Mouse (Mus musculus) heart, adult 18-20 months (tissue): Measurements from ENCODE around the gene Tmem219. TPM values are rescaled to one million over a fixed set of nuclear protein-coding genes. Genes with fewer than 3 reads are reported as not detected.

Experiments used
- DNase-seq, 2 experiments: peaks; one replicate each; pipeline ENCODE4 v3.0.0; 2021 to 2022; ENCODE audit warnings: mixed read lengths in 1 of 2
- long read RNA-seq, 2 experiments: library from polyadenylated mRNA; stranded (forward); transcript quantifications; one replicate each; pipeline ENCODE4 v2.0.0; 2021
- total RNA-seq, 2 experiments: library from RNA; stranded (reverse); gene quantifications; 2 replicates each; pipeline ENCODE4 v1.2.3; 2021

Tmem219 gene
- 10 to 100 TPM; 10.4 to 10.6 TPM for total RNA-seq
- long read RNA-seq, experiment 1, partial matches to known transcripts = 0 of 8 reads
- long read RNA-seq, experiment 1, other reads (novel, unspliced or antisense) = 3 of 8 reads
- long read RNA-seq, experiment 2, partial matches to known transcripts = 0 of 5 reads
- long read RNA-seq, experiment 2, other reads (novel, unspliced or antisense) = 2 of 5 reads

DNA sequence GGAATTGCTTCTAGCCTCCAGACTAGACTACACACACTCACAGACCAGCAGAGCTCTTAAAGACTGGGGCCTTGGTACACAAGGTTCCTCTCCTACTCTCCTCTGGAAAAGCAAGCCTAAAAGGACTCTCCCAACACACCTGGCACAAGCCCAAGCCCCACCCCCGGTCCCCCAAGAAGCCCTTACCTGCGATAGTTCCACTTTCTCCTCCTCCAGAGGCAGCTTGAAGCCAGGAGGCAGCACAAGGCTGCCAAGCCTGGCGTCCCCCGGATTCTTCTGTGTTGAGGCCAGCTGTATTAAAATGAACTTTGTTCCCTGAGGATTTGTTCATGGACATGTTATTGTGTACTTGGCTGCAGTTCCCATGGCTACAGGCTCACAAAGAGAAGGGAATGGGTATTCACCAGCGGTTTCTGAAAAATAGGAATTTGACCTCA, at the start of gene Tmem219:
Gene Tmem219, minus strand, starts transcription at position 294 of the 437 bp plus-strand sequence.
- peak; percentile 67 to 79 for DNase-seq

DNA sequence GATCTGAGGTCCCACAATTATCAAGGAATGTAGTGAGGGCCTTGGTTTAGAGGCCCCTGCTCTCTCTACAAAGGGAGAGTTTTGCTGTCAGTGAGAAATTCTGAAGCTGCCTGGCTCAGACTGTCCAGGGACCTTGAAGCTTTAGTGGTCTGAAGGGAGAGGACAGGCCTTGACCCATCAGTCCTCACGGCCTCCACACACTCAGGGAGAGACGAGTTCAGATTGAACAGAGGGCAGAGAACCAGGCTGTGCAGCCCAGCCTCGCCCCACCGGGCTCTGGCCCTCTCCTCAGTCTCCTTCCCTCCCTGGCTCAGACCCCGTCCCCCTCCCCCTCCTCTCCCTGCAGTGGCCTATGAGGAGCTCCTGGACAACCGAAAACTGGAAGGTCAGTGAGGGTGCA, 44.6 kb upstream of the Tmem219 start:
- DNase-seq = no peak

DNA sequence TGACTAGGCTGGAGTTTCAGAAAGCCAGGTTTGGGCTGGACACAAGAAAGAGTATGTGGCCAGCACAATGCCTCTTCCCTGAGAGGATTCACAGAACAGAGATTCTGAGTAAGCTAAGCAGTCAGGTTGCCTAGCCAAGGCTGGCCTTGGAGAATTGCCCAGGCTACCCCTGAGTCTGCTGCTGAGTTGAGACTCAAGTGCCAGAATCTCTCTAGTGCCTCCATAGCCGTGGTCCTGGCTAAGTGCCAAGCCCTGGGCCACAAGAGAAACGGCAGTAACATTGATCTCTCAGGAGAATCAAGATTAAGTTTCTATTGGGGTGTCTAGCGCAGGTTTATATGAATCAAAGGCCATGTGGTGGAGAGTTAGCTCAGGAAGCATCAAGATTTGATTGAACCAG, 42.9 kb upstream of the Tmem219 start:
- no peak for DNase-seq

DNA sequence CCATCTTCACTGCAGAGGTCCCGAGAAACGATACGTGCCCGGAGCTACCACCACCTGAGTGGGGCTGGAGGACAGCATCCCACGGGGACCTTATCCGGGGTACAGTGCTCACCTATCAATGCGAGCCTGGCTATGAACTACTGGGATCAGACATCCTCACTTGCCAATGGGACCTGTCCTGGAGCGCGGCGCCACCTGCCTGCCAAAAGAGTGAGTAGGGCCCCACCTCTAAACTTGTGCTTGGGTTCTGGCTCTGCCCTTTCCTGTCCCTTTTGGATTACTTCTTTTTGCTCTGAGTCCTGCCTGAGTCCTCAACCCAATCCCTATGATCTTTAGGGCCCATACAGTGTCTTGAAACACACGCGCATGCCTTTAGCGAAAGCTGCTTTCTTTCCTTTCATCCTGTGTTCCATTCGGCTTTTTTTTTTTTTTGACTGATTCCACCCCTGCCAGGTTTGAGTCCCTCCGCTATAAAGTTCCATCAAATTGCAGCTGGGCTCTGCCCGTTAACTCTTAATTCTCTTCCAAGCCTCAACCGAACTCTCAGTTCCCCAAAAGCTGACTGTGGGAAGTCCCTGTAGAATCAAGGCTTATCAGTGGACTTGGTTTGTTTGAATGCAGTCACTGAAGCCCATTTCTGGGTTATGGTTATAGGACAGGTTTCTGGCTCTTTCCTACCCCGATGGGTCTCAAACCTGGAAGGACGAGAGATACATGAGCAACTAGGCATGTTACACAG, 41.0 kb upstream of the Tmem219 start:
- peak; percentile 25 to 53 for DNase-seq

DNA sequence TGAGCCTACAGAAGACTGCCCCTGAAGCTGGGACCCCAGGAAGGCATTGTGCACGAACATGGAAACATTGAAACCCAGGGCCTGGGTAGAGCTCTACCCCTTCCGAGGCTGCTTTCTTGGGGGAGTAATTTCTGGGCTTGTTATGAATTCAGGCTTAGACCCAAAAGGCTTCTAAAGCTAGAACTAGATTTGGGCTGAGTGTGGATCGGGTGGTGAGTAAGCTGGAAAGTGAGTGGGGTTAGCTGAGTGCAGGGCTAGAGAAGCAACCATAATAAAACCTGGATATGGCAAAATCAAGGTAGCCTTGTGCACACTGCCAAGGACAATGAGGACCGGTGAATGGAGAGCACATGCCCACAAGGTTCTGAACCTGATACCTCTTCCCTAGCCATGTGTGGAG, 39.2 kb upstream of the Tmem219 start:
- no peak for DNase-seq

DNA sequence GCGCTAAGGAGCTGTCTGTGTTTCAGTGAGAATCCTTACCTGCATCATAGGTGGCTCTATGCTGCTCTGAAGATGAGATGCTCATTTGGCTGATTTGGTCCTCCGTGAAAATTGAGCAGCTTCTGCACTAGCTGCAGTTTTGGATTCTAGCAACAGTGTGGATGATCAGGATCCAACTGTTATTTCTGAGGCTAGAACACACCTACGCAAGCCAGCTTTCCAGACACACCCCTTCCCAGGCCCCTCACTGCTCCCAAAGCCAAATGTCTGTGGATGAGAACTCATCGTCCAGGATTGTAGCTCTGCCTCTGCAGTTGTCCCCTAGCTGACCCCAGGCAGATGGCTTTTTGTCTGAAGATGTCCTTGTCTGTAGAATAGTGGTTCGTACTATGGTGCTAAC, 38.4 kb upstream of the Tmem219 start:
- DNase-seq = no peak

DNA sequence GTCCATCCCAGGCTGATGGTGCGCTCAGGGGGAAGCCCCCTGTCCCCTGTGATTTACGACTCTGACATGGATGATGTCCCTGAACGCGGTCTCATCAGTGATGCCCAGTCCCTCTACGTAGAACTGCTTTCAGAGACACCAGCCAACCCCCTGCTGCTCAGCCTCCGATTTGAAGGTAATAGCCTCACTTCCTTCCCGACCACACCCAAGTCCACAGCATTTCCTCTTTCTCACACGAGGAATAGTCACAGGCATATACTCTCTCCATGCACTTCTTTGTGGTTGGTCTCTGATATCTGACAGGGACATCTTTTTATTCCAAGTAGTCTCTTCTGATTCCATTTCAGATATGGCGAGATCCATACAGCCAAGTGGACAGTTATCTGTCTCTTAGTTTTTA, 37.1 kb upstream of the Tmem219 start:
- no peak for DNase-seq

DNA sequence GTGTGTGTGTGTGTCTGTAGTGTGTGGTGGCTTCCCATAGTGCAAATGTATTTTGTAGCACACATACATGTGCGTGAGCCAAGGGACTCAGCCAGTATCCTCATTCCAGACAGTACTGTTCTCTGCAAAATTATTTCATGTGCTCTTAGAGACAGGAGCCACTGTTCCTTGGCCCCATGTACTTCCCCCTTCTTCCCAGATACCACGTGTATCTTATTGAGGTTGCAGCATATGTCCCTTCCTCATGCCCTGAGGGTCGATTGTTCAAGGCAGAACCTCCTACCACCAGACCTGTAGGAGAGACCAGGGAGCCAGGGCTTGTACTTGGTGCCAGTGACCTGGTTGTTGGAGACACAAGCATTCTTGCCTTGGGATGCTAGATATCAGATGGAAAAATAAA, 32.4 kb upstream of the Tmem219 start:
- DNase-seq = no peak

DNA sequence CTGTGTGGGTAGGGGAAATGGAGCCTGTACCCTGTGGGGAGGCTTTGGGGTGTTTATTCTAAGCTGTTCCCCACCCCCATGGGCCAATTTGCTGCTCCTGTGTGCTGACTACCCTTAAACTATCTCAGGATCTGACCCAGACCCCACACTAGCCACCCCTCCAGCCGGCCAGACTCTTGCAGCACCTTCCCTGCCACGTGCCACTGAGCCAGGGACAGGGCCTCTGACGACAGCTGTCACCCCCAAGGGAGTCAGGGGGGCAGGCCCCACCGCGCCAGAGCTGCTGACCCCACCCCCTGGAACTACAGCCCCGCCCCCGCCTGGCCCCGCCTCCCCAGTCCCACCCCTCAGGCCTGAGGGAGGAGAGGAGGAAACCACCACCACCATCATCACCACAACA, 29.9 kb upstream of the Tmem219 start:
- no peak for DNase-seq

DNA sequence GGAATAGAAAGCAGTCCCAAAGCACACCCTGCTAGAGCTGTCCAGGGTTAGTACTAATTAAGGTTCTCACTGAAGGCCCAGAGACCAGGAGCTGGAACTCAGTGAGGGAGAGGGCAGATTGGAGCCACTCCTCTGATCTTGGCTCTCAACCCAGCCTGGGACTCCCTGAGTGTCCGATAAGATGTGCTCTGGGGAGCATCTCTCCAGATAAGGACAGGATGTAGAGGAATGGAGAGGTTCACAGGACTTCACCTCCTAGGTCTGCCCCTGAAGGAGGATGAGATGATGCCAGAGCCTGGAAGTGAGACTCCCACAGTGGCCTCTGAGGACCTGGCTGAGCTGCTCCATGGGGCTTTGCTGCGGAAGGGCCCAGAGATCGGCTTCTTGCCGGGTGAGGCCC, 29.0 kb upstream of the Tmem219 start:
- DNase-seq = no peak

DNA sequence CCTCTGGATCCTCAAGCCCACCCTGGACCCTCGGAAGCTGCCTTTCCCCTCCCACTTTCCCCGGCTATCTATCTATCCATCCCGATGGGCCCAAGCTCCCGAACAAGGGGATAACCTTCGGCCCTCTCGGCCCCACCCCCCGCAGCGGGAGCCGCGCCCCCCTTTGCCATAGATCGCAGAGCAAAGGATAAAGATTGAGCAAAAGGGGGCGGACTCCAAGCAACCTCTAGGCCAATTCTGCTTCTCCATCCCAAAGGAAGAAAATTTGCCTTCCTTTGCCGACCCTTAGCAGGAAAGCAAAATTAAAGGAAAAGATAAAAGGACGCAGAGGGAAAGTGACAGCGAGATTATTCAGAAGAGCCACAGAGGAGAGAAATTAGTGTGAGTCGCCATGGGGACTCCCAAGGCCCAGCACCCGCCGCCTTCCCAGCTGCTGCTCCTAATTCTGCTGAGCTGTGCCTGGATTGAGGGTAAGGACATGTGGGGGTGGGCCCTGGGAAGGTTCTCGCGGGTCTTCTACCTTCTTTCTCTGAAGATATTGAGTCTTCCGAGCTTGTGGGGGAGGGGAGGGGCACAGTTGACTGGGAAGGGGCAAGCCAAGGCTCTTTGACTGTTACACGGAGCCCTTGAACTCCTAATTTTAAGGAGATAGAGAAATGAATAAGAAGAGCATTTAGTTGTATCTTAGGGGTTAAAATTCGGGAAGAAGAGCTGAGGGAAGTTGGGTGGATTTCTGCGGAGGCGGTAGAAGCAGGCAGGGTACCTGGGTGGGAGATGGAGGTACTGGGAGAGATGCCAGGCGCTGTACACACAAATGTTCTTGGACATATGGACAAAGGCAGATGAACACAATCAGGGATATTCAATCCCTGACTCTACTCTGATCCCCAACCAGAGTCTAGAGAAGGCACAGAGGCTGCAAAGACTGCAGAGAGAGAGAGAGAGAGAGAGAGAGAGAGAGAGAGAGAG, 28.2 kb upstream of the Tmem219 start:
- DNase-seq = no peak

DNA sequence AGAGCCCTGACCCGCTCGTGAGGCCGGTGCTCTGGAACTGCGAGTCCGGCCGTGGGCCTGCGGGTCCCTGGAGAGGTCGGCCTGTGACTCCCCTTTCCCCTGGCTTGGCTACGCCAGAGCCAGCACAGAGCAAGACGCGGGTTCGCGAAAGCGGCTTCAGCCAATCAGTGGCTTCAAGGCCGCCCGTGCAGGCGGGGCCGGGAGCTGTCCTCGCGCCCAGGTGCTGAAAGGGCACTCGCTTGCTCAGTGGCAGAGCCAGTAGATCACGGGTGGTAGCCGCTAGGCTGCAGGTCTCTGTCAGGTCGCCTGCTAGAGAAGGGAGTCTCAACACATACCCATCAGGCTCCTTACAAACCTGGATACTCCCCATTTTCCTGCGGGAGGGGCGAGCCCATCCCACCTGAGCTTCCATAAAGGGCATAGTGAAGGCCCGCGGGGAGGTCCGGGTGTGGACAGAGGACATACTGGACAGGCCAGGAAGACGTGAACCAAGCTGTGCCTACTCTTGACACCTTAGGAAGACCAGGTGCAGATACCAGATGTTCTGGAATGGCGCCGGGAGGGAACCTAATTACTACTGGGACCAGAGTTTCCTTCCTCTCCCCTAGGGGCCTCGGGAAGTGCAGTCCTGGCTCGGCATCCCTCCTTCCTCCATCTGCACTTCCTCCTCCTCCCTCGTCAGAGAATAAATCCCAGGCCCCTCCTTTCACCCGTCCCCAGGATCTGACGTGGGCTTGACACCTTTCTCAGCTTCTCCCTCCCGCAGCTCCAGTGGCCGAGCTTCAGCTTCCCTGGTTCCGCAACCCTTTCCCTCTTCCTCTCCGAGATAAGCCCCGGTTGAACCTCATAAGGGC, 27.3 kb upstream of the Tmem219 start, which contains the start of gene Sez6l2:
Gene Sez6l2, plus strand, starts transcription at position 771 of the 854 bp plus-strand sequence.
- peak; percentile 79 to 91 for DNase-seq

DNA sequence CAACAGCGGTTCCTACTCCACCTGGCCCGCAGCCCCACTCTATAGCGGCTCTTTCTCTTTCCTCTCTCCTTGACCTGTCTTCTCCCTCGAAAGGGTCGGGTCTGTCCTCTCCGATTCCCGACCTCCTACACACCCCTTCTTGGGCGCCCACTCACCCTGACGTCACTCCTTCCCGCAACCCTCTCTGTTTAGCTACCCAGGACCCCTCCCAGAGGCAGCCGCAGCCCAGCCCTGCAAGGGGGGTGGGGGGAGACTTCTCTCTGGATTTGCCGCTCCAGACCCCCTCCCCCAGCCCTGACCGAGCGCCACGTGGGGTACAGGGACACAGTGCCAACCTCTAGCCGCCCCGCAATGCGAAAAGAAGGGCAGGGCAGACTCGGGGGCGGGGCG, 26.7 kb upstream of the Tmem219 start, which contains the start of gene Asphd1:
Gene Asphd1, minus strand, starts transcription at position 180 of the 390 bp plus-strand sequence.
- DNase-seq = no peak

DNA sequence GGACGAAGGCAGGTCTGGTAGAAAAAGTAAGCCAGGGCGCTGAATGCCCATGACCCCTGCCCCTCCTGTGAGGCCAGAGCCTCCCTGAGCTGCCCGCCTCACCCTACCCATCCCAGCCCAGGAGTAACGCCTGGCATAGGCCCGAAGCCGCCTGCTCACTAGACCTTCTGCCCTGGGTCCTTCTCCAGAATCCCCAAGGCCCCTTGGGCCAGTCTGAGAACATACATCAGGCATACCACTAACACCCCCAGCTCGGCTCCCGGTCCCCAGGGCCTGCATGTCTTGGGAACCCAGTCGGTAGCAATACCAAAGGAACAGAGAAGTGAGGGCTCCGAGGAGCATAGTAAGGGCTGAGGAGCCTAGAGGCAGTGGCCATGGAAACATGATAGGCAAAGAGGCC, 25.9 kb upstream of the Tmem219 start:
- DNase-seq = no peak

DNA sequence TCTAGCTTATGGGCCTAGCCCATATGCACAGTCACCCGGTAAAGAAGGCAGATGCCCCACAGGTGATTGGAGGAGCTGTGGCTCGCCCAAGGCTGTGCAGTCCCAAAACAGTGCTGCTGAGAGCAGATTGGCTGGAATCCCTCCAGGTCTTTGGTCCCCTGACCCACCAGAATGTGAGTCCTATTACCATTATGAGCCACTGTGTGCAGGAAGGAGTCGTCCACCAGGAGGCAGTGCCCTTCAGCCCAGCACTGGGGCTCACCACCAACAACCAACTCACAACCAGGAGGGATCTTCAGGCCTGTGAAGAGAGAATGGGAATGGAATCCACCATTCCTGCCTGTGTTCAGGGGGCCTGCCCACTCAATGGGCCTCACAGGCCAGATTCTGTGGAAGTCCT, 23.8 kb upstream of the Tmem219 start:
- DNase-seq = peak; percentile 18 to 37

DNA sequence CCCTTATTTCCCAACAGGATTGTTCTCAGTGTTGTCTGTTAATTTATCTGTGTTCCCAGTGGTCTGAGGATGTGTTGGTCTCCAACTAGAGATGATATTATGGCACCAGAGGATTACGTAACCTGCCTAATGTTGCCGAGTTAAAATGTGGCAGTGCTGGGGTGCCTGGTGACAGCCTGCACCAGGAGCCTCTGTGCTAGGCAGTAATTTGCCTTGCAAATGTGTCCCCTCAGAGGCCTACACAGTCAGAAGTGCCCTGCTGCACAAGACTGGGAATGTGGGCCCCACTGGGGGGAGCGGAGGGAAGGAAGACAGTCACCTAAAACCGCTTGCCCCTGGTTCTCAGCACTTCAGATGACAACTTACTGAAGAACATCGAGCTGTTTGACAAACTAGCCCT, 19.1 kb upstream of the Tmem219 start:
- DNase-seq = no peak

DNA sequence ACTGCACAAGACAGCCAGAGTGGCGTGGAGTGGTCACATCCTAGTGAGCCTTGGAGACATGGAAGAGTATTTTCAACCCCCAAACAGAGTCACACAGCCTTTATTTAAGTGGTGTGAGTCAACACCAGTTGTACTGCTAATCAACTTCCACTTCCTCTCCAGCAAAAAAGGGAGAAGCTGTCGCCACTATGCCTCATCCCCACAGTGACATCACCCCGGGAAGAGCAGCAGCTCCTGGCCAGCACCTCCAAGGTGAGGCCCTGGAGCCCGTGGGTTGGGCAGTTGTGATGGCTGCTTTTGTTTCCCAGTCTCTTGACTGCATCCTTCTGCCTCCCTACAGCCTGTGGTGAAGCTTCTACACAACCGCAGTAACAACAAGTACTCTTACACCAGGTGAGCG, 18.5 kb upstream of the Tmem219 start:
- no peak for DNase-seq

DNA sequence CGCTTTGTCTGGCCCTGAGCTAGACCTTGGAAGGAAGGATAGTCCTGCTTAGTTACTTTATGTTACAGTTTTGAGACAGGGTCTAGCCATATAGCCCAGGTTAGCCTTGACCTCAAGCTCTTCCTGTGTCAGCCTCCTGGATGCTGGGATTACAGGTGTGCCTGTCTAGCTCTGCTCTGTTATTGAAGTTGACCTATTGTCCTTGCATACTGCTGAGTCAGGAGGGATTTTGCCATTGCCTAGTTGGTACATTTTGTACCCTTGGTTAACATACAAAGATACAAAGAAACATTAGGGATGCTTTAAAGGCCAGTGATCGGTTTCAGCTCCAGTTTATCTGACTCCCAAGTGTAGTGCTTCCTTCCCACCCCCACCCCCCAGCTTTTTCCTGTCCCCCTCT, 9.9 kb upstream of the Tmem219 start:
- DNase-seq = no peak

DNA sequence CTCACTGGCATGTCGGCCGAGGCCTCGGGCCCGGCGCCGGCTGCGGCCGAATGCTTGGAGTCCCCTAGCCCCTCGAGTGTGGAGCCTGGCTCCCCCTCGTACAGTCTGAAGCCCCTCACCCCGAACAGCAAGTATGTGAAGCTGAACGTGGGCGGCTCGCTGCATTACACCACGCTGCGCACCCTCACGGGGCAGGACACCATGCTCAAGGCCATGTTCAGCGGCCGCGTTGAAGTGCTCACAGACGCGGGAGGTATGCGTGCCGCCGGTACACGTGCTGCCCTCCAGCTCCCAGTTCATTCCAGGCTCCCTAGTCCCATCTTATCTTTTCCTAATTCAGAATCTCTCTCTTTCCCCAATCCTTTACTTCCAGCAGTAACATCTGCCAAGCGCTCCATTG, 6.3 kb upstream of the Tmem219 start:
- DNase-seq = no peak

DNA sequence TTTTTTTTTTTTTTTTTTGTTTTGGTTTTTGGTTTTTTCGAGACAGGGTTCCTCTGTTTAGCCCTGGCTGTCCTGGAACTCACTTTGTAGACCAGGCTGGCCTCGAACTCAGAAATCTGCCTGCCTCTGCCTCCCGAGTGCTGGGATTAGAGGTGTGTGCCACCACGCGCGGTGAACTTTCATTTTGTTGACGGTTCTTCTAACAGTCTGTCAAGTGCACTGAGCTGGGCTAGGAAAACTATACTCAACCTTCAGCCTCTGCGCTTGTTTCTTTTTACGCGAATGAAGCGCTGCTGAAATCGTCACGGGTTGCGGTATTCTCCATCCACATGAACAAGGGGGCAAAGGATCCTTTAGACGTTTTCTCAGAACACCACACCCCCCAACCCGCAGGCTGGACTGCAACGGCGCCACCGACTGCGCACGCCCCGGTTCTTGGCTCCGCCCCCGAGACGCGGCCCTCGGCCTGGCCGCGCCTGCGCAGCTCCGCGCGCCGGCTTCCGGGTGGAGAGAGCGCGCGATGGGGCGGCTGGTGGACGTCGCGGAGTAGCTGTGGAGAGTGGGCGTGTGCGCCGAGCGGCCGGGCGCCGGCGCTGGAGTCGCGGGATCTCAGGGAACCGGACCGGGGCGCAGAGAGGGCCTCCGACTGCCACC, 5.8 kb upstream of the Tmem219 start, which contains the start of gene Kctd13:
Gene Kctd13, plus strand, starts transcription at position 496 of the 654 bp plus-strand sequence.
- peak; percentile 94 to 96 for DNase-seq

DNA sequence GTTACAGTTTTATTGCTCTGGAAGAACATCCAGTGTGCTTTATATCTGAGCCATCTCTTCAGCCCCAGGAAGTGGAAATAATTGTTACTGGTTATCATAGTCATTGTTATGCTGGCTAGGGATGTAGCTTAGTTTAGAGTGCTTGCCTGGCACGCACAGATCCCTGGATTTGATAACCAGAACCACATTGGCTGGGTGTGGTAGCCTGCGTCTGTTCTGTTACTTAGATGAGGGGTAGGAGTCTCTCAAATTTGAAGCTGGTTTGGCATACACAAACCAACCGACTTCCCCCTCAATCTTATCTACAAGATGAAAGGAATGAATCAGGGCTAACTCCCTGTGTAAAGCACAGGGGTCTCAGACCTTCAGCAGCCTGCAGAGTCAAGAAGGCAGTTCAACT, 3.6 kb upstream of the Tmem219 start:
- DNase-seq = no peak
